Mouse (Mus musculus) fat pad, adult 2 months (tissue): ENCODE data around the gene Vwa5b1.

Source experiments
- DNase-seq: peaks from one replicate; pipeline ENCODE4 v3.0.0-alpha.2; 2011; ENCODE audit warnings: low read depth, low spot score; ENCODE audit errors: extremely low read depth

Vwa5b1 gene

GRCm38 (mm10) chr4:138533877-138534276 is 101.8 kb downstream of the Vwa5b1 start:
- no peak for DNase-seq

- no peak for DNase-seq
Measured at GRCm38 (mm10) chr4:138531761-138532160, 103.9 kb downstream of the Vwa5b1 start.

- no peak for DNase-seq
Measured at GRCm38 (mm10) chr4:138530011-138530410, 105.7 kb downstream of the Vwa5b1 start.

GRCm38 (mm10) chr4:138525684-138526083 is 110.0 kb downstream of the Vwa5b1 start:
- no peak for DNase-seq

GRCm38 (mm10) chr4:138524769-138525168 is 110.9 kb downstream of the Vwa5b1 start:
- DNase-seq: no peak

GRCm38 (mm10) chr4:138523775-138524174 is 111.9 kb downstream of the Vwa5b1 start:
- DNase-seq: no peak

GRCm38 (mm10) chr4:138522296-138522695 is 113.4 kb downstream of the Vwa5b1 start:
- DNase-seq: no peak

GRCm38 (mm10) chr4:138517153-138517789 is 118.4 kb downstream of the Vwa5b1 start:
- DNase-seq: no peak

GRCm38 (mm10) chr4:138516448-138516847 is 119.2 kb downstream of the Vwa5b1 start:
- no peak for DNase-seq
